Comparison of ENCODE assay signal across 9 mouse cellular contexts in genomic region chr12:56694936-56695335, GRCm38 (mm10). TPM values are rescaled to one million over a fixed set of nuclear protein-coding genes. Genes with fewer than 3 reads are reported as not detected.
DNase-seq lines count a peak whose midpoint lies in the region; ATAC-seq and TF ChIP-seq lines count a peak whose summit lies in the region.
"Had no signal": no experiment of that assay in that cellular context is flagged by ENCODE, and none has a peak within 500 bp of the region (broad histone marks: within the 10 kb centered on the region; RNA-seq: fewer than 3 reads in every experiment).

No protein-coding gene starts in this region.

- peaks cover 99% of the 10 kb centered on the region for H3K27me3 ChIP-seq in heart, postnatal 0 days (ENCODE audit: control insufficient read depth, insufficient read depth, low read length)
- peaks cover 100% of the 10 kb centered on the region for H3K27me3 ChIP-seq in embryonic facial prominence, embryonic 10.5 days (replicated peaks; ENCODE audit: low read depth, poor library complexity, severe bottlenecking)
- H3K27me3 ChIP-seq in hindbrain, embryonic 13.5 days, result peaks cover 98% of the 10 kb centered on the region
- H3K27me3 ChIP-seq in liver, postnatal 0 days (ENCODE audit: insufficient read depth, low read length), result peaks cover 98% of the 10 kb centered on the region

- no peaks in the 10 kb centered on the region for H3K9me3 ChIP-seq in heart, postnatal 0 days (replicated peaks; ENCODE audit: control insufficient read depth, low read length)
- H3K9me3 ChIP-seq in embryonic facial prominence, embryonic 10.5 days, result no peaks in the 10 kb centered on the region
- H3K9me3 ChIP-seq in hindbrain, embryonic 13.5 days, result no peaks in the 10 kb centered on the region
- H3K9me3 ChIP-seq in liver, postnatal 0 days (ENCODE audit: low read length), result no peaks in the 10 kb centered on the region

- TF ChIP-seq CTCF in heart, postnatal 0 days (IDR thresholded peaks at IDR 0.05; ENCODE audit: low read depth), result no peak
- TF ChIP-seq CTCF in liver, postnatal 0 days (IDR thresholded peaks at IDR 0.05; ENCODE audit: low read depth), result no peak

- H3K36me3 ChIP-seq in heart, postnatal 0 days (replicated peaks; ENCODE audit: control insufficient read depth, insufficient read depth, low read length), result no peaks in the 10 kb centered on the region
- no peaks in the 10 kb centered on the region for H3K36me3 ChIP-seq in embryonic facial prominence, embryonic 10.5 days (replicated peaks)
- no peaks in the 10 kb centered on the region for H3K36me3 ChIP-seq in hindbrain, embryonic 13.5 days
- H3K36me3 ChIP-seq in liver, postnatal 0 days (replicated peaks; ENCODE audit: insufficient read depth, low read length), result no peaks in the 10 kb centered on the region

- 2% methylated on average over 11 of the region's 11 CpGs for WGBS in heart, postnatal 0 days
- WGBS in embryonic facial prominence, embryonic 10.5 days, result under 1% methylated on average over 11 of the region's 11 CpGs
- WGBS in hindbrain, embryonic 13.5 days, result 3% methylated on average over 11 of the region's 11 CpGs
- WGBS in liver, postnatal 0 days (ENCODE audit: insufficient replicate concordance), result 2% methylated on average over 11 of the region's 11 CpGs

- no peak for DNase-seq in heart, postnatal 0 days (ENCODE audit: low spot score)
- no peak for DNase-seq in heart, postnatal 4 days
- DNase-seq in embryonic facial prominence, embryonic 10.5 days (ENCODE audit: low spot score), result peak; percentile 49
- DNase-seq in liver, postnatal 0 days, result no peak
- no peak for DNase-seq in MN1 (ENCODE audit: low spot score)
- no peak for DNase-seq in cerebellum, adult 11 months
- DNase-seq in testis, postnatal 14 days (ENCODE audit: low spot score), result no peak
- DNase-seq: right cerebral cortex, postnatal 4 days had no signal

- no peak overlapping the region for H3K9ac ChIP-seq in heart, postnatal 0 days (replicated peaks; ENCODE audit: low read depth, low read length)
- no peak overlapping the region for H3K9ac ChIP-seq in hindbrain, embryonic 13.5 days
- H3K9ac ChIP-seq in liver, postnatal 0 days (replicated peaks), result no peak overlapping the region

- H3K4me3 ChIP-seq in heart, postnatal 0 days (ENCODE audit: low read depth, low read length), result peak overlapping the region; percentile 37
- peak overlapping the region; percentile 61 for H3K4me3 ChIP-seq in embryonic facial prominence, embryonic 10.5 days
- H3K4me3 ChIP-seq in hindbrain, embryonic 13.5 days, result peak overlapping the region; percentile 25; the same call in 1 of the 2 replicates
- peak overlapping the region; percentile 34 for H3K4me3 ChIP-seq in liver, postnatal 0 days (ENCODE audit: low read depth, low read length)

- H3K4me1 ChIP-seq in heart, postnatal 0 days (ENCODE audit: control insufficient read depth, insufficient read depth), result peaks cover 3% of the 10 kb centered on the region; the same call in 1 of the 2 replicates
- peaks cover 73% of the 10 kb centered on the region for H3K4me1 ChIP-seq in embryonic facial prominence, embryonic 10.5 days
- peaks cover 25% of the 10 kb centered on the region for H3K4me1 ChIP-seq in hindbrain, embryonic 13.5 days (replicated peaks)
- H3K4me1 ChIP-seq in liver, postnatal 0 days (ENCODE audit: insufficient read depth), result peaks cover 25% of the 10 kb centered on the region

- TF ChIP-seq EP300 in heart, postnatal 0 days (IDR thresholded peaks at IDR 0.05; ENCODE audit: low read depth), result no peak
- TF ChIP-seq EP300 in liver, postnatal 0 days (IDR thresholded peaks at IDR 0.05; ENCODE audit: low read depth), result no peak

- no peak for ATAC-seq in heart, postnatal 0 days (ENCODE audit: insufficient read depth, low read depth)
- no peak for ATAC-seq in hindbrain, embryonic 13.5 days (ENCODE audit: low FRiP score)
- no peak; the same call in 1 of the 2 replicates for ATAC-seq in liver, postnatal 0 days

- no peak overlapping the region for H3K27ac ChIP-seq in heart, postnatal 0 days (ENCODE audit: low read depth)
- H3K27ac ChIP-seq in embryonic facial prominence, embryonic 10.5 days (replicated peaks), result no peak overlapping the region
- no peak overlapping the region for H3K27ac ChIP-seq in hindbrain, embryonic 13.5 days
- no peak overlapping the region for H3K27ac ChIP-seq in liver, postnatal 0 days (ENCODE audit: low read depth)

- H3K4me2 ChIP-seq in heart, postnatal 0 days (ENCODE audit: low read depth, low read length), result peak overlapping the region; percentile 55; the same call in 1 of the 2 replicates
- H3K4me2 ChIP-seq in hindbrain, embryonic 13.5 days, result peak overlapping the region; percentile 45
- peak overlapping the region; percentile 71 for H3K4me2 ChIP-seq in liver, postnatal 0 days (ENCODE audit: low read depth, low read length)

RNA-seq across cellular contexts. Expression of gene Pax9, which starts 3.4 kb away (rescaled TPM):
- 0.12 TPM in 1 of 2 replicates, not detected in the other for total RNA-seq in heart, postnatal 0 days (2014; rRNA removed; ENCODE audit: low replicate concordance)
- 0.10 and 0.12 TPM in 2 replicates for polyA plus RNA-seq in heart, postnatal 0 days (2015; fragmentation: Nextera tagmentation; extraction: Ambion mirVana)
- under 1 TPM; 0.12 to 0.20 TPM for total RNA-seq in heart, postnatal 4 days (2021)
- 6.3 and 9.9 TPM in 2 replicates for polyA plus RNA-seq in embryonic facial prominence, embryonic 10.5 days (2016; fragmentation: Nextera tagmentation; extraction: Ambion mirVana)
- polyA plus RNA-seq in hindbrain, embryonic 13.5 days (2015; fragmentation: Nextera tagmentation; extraction: Ambion mirVana), result 0.05 and 0.23 TPM in 2 replicates
- 0.11 and 0.13 TPM in 2 replicates for polyA plus RNA-seq in liver, postnatal 0 days (2015; fragmentation: Nextera tagmentation; extraction: Ambion mirVana)
